Mouse (Mus musculus) neural tube, embryonic 14.5 days (tissue): Measurements from ENCODE around the gene Btbd9. TPM values are rescaled to one million over a fixed set of nuclear protein-coding genes. Genes with fewer than 3 reads are reported as not detected.

Experiments used
- ATAC-seq: fragments of 200-750 bp; cut with Nextera tagmentation; 2 replicates; pipeline ENCODE4 v1.8.0; 2017; ENCODE audit warnings: low read depth, mild to moderate bottlenecking, moderate TSS enrichment, moderate library complexity
- H3K27ac ChIP-seq: fragments of 300-500 bp; sonication (generic); 2 replicates; pipeline ENCODE4 v1.5.1; 2014; ENCODE audit warnings: low read depth, mild to moderate bottlenecking, control low read depth, low read length, moderate library complexity, mixed read lengths
- H3K27me3 ChIP-seq: fragments of 300-500 bp; sonication (generic); 2 replicates; pipeline ENCODE4 v1.6.1; 2014; ENCODE audit warnings: low read length; ENCODE audit not compliant: control insufficient read depth, insufficient read depth
- H3K36me3 ChIP-seq: fragments of 300-500 bp; sonication (generic); 2 replicates; pipeline ENCODE4 v1.6.1; 2014; ENCODE audit warnings: low read length, mixed read lengths; ENCODE audit not compliant: control insufficient read depth, insufficient read depth
- H3K4me1 ChIP-seq: fragments of 300-500 bp; sonication (generic); 2 replicates; pipeline ENCODE4 v1.6.1; 2014; ENCODE audit warnings: low read length; ENCODE audit not compliant: control insufficient read depth, insufficient read depth
- H3K4me2 ChIP-seq: fragments of 300-500 bp; sonication (generic); 2 replicates; pipeline ENCODE4 v1.6.1; 2014; ENCODE audit warnings: mild to moderate bottlenecking, low read depth, low read length, control low read depth
- H3K4me3 ChIP-seq: fragments of 300-500 bp; sonication (generic); 2 replicates; pipeline ENCODE4 v1.5.1; 2014; ENCODE audit warnings: low read depth, low read length, control low read depth, mixed read lengths
- H3K9ac ChIP-seq: fragments of 300-500 bp; sonication (generic); replicated peaks from 2 replicates; pipeline ENCODE4 v1.6.1; 2014; ENCODE audit warnings: low read depth, mild to moderate bottlenecking, control low read depth, low read length, mixed read lengths
- H3K9me3 ChIP-seq: fragments of 300-500 bp; sonication (generic); 2 replicates; pipeline ENCODE4 v1.6.1; 2016; ENCODE audit warnings: low read length; ENCODE audit not compliant: control insufficient read depth
- WGBS: fragments of 180-500 bp; shearing (Covaris S2); extraction: QIAGEN DNeasy Blood & Tissue Kit; methylation state at CpG from one replicate; pipeline ENCODE4 v1.1.7; 2014; 5-methylcytosine and 5-hydroxymethylcytosine counted together
- polyA plus RNA-seq: library from polyadenylated mRNA; unstranded; fragments of >200 nt; fragmentation: Nextera tagmentation; extraction: Ambion mirVana; gene quantifications from 2 replicates; pipeline ENCODE4 v1.2.1, GENCODE M21; 2014

The Btbd9 gene
- polyA plus RNA-seq, 1 experiment from 2014 or later: 130 TPM

DNA sequence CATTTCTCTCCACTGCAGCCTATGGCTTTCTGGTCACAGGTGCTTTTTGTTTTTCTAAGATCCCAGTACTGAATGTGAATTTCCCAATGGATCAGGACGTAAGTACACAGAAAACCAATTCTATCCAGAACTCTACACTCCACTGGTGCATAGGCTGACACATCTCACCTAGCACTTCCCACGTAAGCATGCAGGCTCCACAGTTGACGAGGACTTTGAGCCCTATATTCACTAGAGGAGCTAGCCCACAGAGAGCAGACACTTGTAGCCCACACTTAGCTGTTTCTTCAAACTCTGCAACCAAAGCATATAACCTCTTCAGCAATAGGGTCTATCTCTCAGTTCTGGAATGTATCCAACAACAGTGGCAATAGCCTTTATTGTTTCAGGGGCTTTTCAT lies 19.8 kb downstream of the Btbd9 start:
- Histone ChIP-seq H3K4me1 (no peaks in the 10 kb centered on the region), H3K36me3 (no peaks in the 10 kb centered on the region), H3K4me2 (no peak overlapping the region), H3K9ac (no peak overlapping the region), H3K4me3 (no peak overlapping the region), H3K9me3 (no peaks in the 10 kb centered on the region), H3K27me3 (no peaks in the 10 kb centered on the region), H3K27ac (no peak overlapping the region)
- ATAC-seq: no peak
- WGBS: 92% methylated on average over 3 of the region's 3 CpGs

DNA sequence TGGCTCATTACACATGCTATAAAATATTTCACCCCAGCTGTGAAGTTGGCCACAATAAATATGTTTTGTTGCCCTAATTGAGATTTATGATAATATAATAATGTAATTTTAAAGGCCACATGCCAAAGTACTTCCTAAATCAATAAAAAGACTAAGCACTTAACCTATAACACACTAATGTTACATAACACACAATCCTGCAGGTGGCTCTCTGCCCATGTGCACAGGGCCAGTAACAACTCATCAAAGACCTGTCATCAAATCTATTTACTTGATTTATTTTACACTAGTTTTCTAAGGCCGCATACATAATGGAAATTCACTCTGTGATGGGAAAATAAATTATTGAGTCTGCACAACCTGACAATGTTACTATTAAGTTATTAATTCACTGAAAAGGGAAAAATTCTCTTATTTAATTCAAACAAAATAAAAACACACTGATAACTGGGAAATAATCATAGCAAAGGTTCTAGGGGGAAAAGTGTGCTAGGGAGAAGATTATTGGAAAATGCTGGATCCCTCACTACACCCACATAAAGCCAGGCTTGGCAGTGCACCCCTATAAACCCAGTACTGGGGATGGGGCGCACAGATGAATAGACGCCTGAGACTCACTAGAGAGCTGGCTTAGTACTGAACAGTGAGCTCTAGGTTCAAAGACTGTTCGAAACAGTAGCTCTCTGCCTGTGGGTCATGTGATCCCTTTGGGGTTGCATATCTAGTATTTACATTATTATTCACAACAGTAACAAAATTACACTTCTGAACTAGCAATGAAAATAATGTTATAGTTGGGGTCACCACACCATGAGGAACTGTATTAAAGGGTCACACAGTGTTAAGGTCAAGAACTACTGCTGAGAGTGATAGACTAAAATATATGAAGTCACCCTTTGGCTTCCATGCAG lies 23.0 kb downstream of the Btbd9 start:
- no peak overlapping the region for H3K9ac ChIP-seq

DNA sequence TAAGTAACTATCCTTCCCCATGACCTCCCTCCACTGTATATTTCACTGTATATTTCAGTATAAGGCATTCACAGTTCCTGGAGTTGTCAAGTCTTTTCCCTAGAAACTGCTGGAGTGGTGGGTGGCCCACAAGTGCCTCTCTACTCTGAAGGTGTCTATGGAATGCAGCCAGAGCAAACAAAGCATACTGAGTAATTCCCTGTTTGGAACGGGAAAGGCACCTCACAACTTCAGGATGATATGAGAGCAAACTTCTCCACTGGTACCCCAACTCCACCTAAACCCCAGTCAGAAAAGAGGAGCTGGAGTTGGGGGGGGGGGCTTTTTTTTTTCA lies 25.5 kb downstream of the Btbd9 start:
- no peak overlapping the region for H3K27ac ChIP-seq
- no peaks in the 10 kb centered on the region for H3K9me3 ChIP-seq
- no peaks in the 10 kb centered on the region for H3K4me1 ChIP-seq
- no peak for ATAC-seq
- no peak overlapping the region for H3K4me2 ChIP-seq
- H3K4me3 ChIP-seq: no peak overlapping the region
- no peaks in the 10 kb centered on the region for H3K36me3 ChIP-seq
- no peak overlapping the region for H3K9ac ChIP-seq
- no peaks in the 10 kb centered on the region for H3K27me3 ChIP-seq
- WGBS: 31% methylated on average over 1 of the region's 1 CpGs

More for the DNA sequence above, 23.0 kb downstream of the Btbd9 start:
- Histone ChIP-seq H3K27me3 (no peaks in the 10 kb centered on the region), H3K9me3 (no peaks in the 10 kb centered on the region), H3K4me1 (no peaks in the 10 kb centered on the region), H3K36me3 (no peaks in the 10 kb centered on the region), H3K4me3 (no peak overlapping the region), H3K27ac (no peak overlapping the region), H3K4me2 (no peak overlapping the region)
- WGBS: 79% methylated on average over 4 of the region's 4 CpGs
- ATAC-seq: no peak

DNA sequence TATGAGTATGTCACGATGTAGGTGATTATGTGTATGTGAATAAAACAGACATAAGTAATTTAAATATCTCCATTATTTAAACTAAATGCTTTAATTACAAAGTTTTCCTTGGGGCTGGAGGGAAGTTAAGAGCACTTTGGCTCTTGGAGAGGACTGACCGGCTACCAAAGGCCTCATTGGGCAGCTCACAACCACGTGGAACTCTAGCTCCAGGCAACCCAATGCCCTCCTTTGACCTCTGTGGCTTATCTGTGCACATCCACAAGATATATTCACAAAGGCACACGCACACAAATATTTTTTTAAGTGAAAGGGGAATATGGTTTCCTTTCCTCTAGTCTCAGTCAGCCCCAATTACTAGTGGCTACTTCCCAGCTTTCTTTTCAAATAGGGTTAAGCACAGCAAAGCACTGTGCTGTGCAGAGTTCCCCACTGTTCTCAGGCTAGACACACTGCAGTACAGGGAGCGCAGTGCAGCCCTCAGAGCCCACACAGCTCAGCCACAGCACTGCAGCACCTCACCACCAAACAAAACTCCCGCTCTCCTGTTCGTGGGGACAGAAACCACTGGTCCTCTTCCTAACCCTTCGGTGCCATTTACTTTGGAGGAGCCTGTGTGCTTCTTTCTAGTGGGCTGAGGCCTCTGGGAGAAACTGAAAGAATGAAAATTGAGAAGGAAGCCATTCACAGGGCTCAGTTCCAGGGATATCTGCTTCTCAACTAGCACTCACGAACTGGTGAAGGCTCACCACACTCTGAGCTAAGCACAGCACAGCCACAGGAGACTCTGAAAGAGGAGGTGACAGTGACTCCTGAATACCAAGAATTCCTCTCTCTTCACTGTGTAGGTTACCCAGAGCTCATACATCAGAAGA lies 26.2 kb downstream of the Btbd9 start:
- Histone ChIP-seq H3K9ac (no peak overlapping the region), H3K4me2 (no peak overlapping the region), H3K27ac (no peak overlapping the region), H3K27me3 (no peaks in the 10 kb centered on the region), H3K4me3 (no peak overlapping the region), H3K9me3 (no peaks in the 10 kb centered on the region), H3K36me3 (no peaks in the 10 kb centered on the region), H3K4me1 (no peaks in the 10 kb centered on the region)
- no peak for ATAC-seq
- WGBS: 51% methylated on average over 9 of the region's 9 CpGs

DNA sequence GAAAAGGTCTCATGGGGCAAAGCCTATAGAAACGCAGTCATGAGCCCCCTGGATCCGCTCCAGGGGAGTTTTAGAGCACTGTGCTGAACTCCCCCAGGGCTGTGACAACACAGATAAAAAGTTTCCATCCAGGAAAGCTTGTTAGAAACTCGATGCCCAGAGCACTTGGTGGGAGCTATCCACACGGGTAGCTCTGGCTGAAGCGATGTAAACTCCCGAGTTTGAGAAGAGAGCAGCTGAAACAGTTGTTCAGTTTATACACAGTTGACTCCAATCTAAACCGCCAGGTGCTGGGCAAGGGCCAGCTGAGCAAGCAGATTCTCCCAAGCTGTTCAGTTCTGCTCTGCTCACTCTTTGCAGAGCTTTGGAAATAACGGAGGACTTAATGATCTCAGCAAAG lies 37.2 kb downstream of the Btbd9 start:
- Histone ChIP-seq H3K27me3 (no peaks in the 10 kb centered on the region), H3K36me3 (no peaks in the 10 kb centered on the region), H3K9ac (no peak overlapping the region), H3K4me3 (no peak overlapping the region), H3K4me2 (no peak overlapping the region), H3K4me1 (peaks cover 12% of the 10 kb centered on the region), H3K27ac (no peak overlapping the region), H3K9me3 (no peaks in the 10 kb centered on the region)
- ATAC-seq: no peak
- 42% methylated on average over 8 of the region's 8 CpGs for WGBS

DNA sequence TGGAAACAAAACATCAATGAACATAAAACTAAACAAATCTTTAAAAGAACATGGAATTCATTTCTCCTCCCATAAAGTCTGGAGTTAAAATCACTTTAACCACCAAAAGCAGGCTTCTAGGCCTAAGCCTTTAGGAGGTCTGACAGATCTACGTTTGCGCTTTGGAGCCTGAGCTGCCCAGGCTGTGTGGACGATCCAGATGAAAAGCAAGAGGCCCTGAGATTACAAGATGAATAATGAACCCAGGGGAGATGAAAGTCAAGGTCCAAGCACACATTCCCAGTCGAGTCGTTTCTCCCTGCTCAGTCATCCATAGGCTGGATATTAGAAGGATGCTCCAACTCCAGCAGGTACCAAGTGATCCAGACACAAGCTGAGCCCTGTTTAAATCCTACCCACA lies 39.6 kb downstream of the Btbd9 start:
- Histone ChIP-seq H3K4me3 (no peak overlapping the region), H3K9ac (no peak overlapping the region), H3K36me3 (no peaks in the 10 kb centered on the region), H3K4me1 (peaks cover 9% of the 10 kb centered on the region), H3K9me3 (no peaks in the 10 kb centered on the region), H3K27me3 (no peaks in the 10 kb centered on the region), H3K4me2 (no peak overlapping the region), H3K27ac (no peak overlapping the region)
- 55% methylated on average over 5 of the region's 5 CpGs for WGBS
- no peak for ATAC-seq

DNA sequence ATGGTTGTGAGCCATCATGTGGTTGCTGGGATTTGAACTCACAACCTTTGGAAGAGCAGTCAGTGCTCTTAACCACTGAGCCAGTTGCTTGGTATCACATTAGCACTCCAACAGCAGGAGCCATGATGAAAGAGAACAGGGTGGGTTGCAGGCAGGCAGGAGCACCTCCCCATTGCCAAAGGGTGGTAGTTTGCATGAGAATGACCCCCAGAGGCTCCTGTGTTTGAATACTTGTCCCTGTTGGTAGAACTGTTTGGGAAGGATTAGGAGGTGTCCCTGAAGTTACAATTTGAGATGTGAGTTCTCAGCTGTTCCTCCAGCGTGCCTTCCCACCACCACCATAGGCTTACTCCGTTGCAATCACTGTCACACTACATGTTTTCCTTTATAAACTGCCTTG lies 43.2 kb downstream of the Btbd9 start:
- H3K36me3 ChIP-seq: no peaks in the 10 kb centered on the region
- no peak overlapping the region for H3K9ac ChIP-seq
- H3K4me3 ChIP-seq: no peak overlapping the region
- H3K27ac ChIP-seq: no peak overlapping the region
- 94% methylated on average over 2 of the region's 2 CpGs for WGBS
- no peaks in the 10 kb centered on the region for H3K27me3 ChIP-seq
- H3K4me2 ChIP-seq: no peak overlapping the region
- ATAC-seq: no peak
- no peaks in the 10 kb centered on the region for H3K4me1 ChIP-seq
- no peaks in the 10 kb centered on the region for H3K9me3 ChIP-seq

DNA sequence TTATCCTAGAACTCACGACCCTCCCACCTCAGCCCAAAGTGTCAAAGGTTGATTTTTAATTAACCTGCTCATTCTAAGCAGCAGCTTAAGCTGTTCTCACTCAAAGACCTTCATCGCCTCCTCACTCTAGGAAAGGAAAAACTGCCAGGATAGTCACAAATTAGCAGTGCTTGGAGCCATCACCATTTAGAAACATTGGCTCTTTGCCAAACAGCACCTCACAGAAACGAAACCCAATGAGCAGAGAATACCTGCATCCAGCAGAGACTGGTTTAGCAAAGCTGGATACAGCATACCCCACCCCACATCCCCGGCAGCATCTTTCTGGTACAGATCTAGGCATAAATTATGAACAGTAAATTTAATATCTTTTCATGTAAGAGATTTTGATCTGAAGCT lies 45.7 kb downstream of the Btbd9 start:
- no peak overlapping the region for H3K9ac ChIP-seq
- 55% methylated on average over 4 of the region's 4 CpGs for WGBS
- H3K27me3 ChIP-seq: no peaks in the 10 kb centered on the region
- no peaks in the 10 kb centered on the region for H3K9me3 ChIP-seq
- H3K27ac ChIP-seq: no peak overlapping the region
- H3K36me3 ChIP-seq: no peaks in the 10 kb centered on the region
- no peak overlapping the region for H3K4me2 ChIP-seq
- no peak for ATAC-seq
- H3K4me1 ChIP-seq: no peaks in the 10 kb centered on the region
- no peak overlapping the region for H3K4me3 ChIP-seq
